Mouse (Mus musculus) liver, embryonic 14.5 days (tissue): ENCODE measurements around the gene Sh3pxd2a. TPM values are rescaled to one million over a fixed set of nuclear protein-coding genes. Genes with fewer than 3 reads are reported as not detected.
A peak's percentile ranks its signal among the peaks of the same experiment; 100 is the strongest.
"Not testable (repeated sequence)": the region's sequence is repeated elsewhere in the genome, so short reads cannot be mapped to it uniquely, and the experiment has no call there.

Experiments used
- ATAC-seq: fragments of 200-750 bp; cut with Nextera tagmentation; 2 replicates; pipeline ENCODE4 v1.8.0; 2017; ENCODE audit warnings: moderate number of reproducible peaks, mild to moderate bottlenecking, moderate library complexity; ENCODE audit not compliant: insufficient read depth
- DNase-seq, 3 experiments: peaks; one replicate each; pipeline ENCODE4 v3.0.0-alpha.2; 2012 to 2013; ENCODE audit warnings: low read depth in 3 of 3, low spot score in 3 of 3
- H3K27ac ChIP-seq: fragments of 300-500 bp; sonication (generic); 2 replicates; pipeline ENCODE4 v1.5.1; 2014; ENCODE audit warnings: moderate library complexity, mild to moderate bottlenecking, control low read depth, inconsistent platforms
- H3K27me3 ChIP-seq: fragments of 300-500 bp; sonication (generic); 2 replicates; pipeline ENCODE4 v1.6.1; 2014; ENCODE audit warnings: mild to moderate bottlenecking, low read length, moderate library complexity; ENCODE audit not compliant: control insufficient read depth, insufficient read depth
- H3K36me3 ChIP-seq: fragments of 300-500 bp; sonication (generic); replicated peaks from 2 replicates; pipeline ENCODE4 v1.6.1; 2014; ENCODE audit warnings: low read depth; ENCODE audit not compliant: control insufficient read depth, insufficient read depth
- H3K4me1 ChIP-seq, 2 experiments: fragments of 200-500 bp in 1 of 2; fragments of 300-500 bp in 1 of 2; sonication (generic) in 1 of 2; replicated peaks; 2 replicates each; pipeline ENCODE4 v1.6.1; 2012 to 2014; ENCODE audit warnings: antibody characterized with exemption in 1 of 2, inconsistent platforms in 1 of 2, low read length in 1 of 2; ENCODE audit not compliant: control insufficient read depth in 2 of 2, insufficient read depth in 2 of 2
- H3K4me2 ChIP-seq: fragments of 300-500 bp; sonication (generic); 2 replicates; pipeline ENCODE4 v1.6.1; 2014; ENCODE audit warnings: low read depth, mild to moderate bottlenecking, control low read depth, moderate library complexity
- H3K4me3 ChIP-seq, 2 experiments: fragments of 200-500 bp in 1 of 2; fragments of 300-500 bp in 1 of 2; sonication (generic) in 1 of 2; 2 replicates each; pipeline ENCODE4 v1.5.1; 2012 to 2014; ENCODE audit warnings: low read depth in 2 of 2, low read length in 2 of 2, mild to moderate bottlenecking in 2 of 2, control low read depth in 1 of 2, inconsistent platforms in 1 of 2, moderate library complexity in 1 of 2; ENCODE audit not compliant: insufficient read depth in 1 of 2
- H3K9ac ChIP-seq: fragments of 300-500 bp; sonication (generic); replicated peaks from 2 replicates; pipeline ENCODE4 v1.6.1; 2014; ENCODE audit warnings: mild to moderate bottlenecking, control low read depth, moderate library complexity
- H3K9me3 ChIP-seq: fragments of 300-500 bp; sonication (generic); 2 replicates; pipeline ENCODE4 v1.6.1; 2016; ENCODE audit warnings: low read length, mixed read lengths; ENCODE audit not compliant: control insufficient read depth
- CTCF ChIP-seq: IDR thresholded peaks from 2 replicates; pipeline ENCODE4 v1.5.1; 2016; ENCODE audit warnings: antibody characterized with exemption, low read depth, control low read depth
- EP300 ChIP-seq: IDR thresholded peaks from 2 replicates; pipeline ENCODE4 v1.6.1; 2016; ENCODE audit warnings: antibody characterized with exemption, low read depth
- WGBS: fragments of 180-500 bp; shearing (Covaris S2); extraction: QIAGEN DNeasy Blood & Tissue Kit; methylation state at CpG from one replicate; pipeline ENCODE4 v1.1.7; 2014; ENCODE audit not compliant: insufficient replicate concordance; 5-methylcytosine and 5-hydroxymethylcytosine counted together
- polyA plus RNA-seq, 2 experiments: library from polyadenylated mRNA; depleted of rRNA in 1 of 2; stranded (reverse) in 1 of 2; unstranded in 1 of 2; fragments of >200 nt; fragmentation: Nextera tagmentation in 1 of 2; extraction: Ambion mirVana in 1 of 2; gene quantifications; 2 replicates each; pipeline versions ENCODE4 v1.2.1 to v1.2.3; 2012 to 2014

Gene Sh3pxd2a
- polyA plus RNA-seq, 2 experiments = 0.50 to 1.6 TPM

GRCm38 (mm10) chr19:47397882-47398671 is 66.1 kb downstream of the Sh3pxd2a start:
- DNase-seq (no peak), ATAC-seq (no peak)
- no peaks in the 10 kb centered on the region for H3K9me3 ChIP-seq
- H3K27me3 ChIP-seq = no peaks in the 10 kb centered on the region
- H3K9ac ChIP-seq = no peak overlapping the region
- peaks cover 21 to 25% of the 10 kb centered on the region in 2 experiments for H3K4me1 ChIP-seq
- H3K4me3 ChIP-seq = no peak overlapping the region
- WGBS = 78% methylated on average over 18 of the region's 18 CpGs
- H3K36me3 ChIP-seq = no peaks in the 10 kb centered on the region
- H3K4me2 ChIP-seq = no peak overlapping the region
- no peak overlapping the region for H3K27ac ChIP-seq
- TF ChIP-seq CTCF (no peak), EP300 (no peak)

- WGBS = 49% methylated on average over 4 of the region's 4 CpGs
- Histone ChIP-seq H3K4me3 (no peak overlapping the region), H3K9ac (no peak overlapping the region), H3K9me3 (no peaks in the 10 kb centered on the region), H3K4me2 (no peak overlapping the region), H3K27ac (no peak overlapping the region), H3K36me3 (no peaks in the 10 kb centered on the region), H3K27me3 (no peaks in the 10 kb centered on the region), H3K4me1 (no peaks in the 10 kb centered on the region; a peak in 2 of 4 replicates)
- DNase-seq (no peak), ATAC-seq (0 out of 2 replicates have a peak, but pooled peaks have one; percentile 17)
- TF ChIP-seq CTCF (no peak), EP300 (no peak)
Observed at GRCm38 (mm10) chr19:47395338-47395737, 68.9 kb downstream of the Sh3pxd2a start.

GRCm38 (mm10) chr19:47394781-47395180 is 69.4 kb downstream of the Sh3pxd2a start:
- WGBS = 27% methylated on average over 1 of the region's 1 CpGs
- not testable (repeated sequence) for H3K36me3 ChIP-seq, H3K9ac ChIP-seq, H3K4me2 ChIP-seq, H3K27ac ChIP-seq, H3K9me3 ChIP-seq, ATAC-seq, H3K4me1 ChIP-seq, H3K4me3 ChIP-seq, H3K27me3 ChIP-seq, DNase-seq

- peaks cover 3 to 14% of the 10 kb centered on the region in 2 experiments for H3K4me1 ChIP-seq
- DNase-seq (no peak), ATAC-seq (no peak)
- no peak overlapping the region for H3K4me2 ChIP-seq
- H3K27me3 ChIP-seq = no peaks in the 10 kb centered on the region
- H3K36me3 ChIP-seq = no peaks in the 10 kb centered on the region
- no peak overlapping the region for H3K9ac ChIP-seq
- H3K9me3 ChIP-seq = no peaks in the 10 kb centered on the region
- no peak overlapping the region for H3K27ac ChIP-seq
- no peak overlapping the region for H3K4me3 ChIP-seq
- no peak for TF ChIP-seq EP300
- TF ChIP-seq CTCF = no peak
- WGBS = 70% methylated on average over 13 of the region's 13 CpGs
Observed at GRCm38 (mm10) chr19:47390878-47391277, 73.3 kb downstream of the Sh3pxd2a start.

GRCm38 (mm10) chr19:47387887-47388286 is 76.3 kb downstream of the Sh3pxd2a start:
- ATAC-seq = no peak
- Histone ChIP-seq H3K9me3 (no peaks in the 10 kb centered on the region), H3K36me3 (no peaks in the 10 kb centered on the region), H3K27me3 (no peaks in the 10 kb centered on the region), H3K4me3 (no peak overlapping the region), H3K4me2 (no peak overlapping the region), H3K27ac (no peak overlapping the region), H3K4me1 (peaks cover 33 to 43% of the 10 kb centered on the region in 2 experiments), H3K9ac (no peak overlapping the region)
- TF ChIP-seq CTCF (no peak), EP300 (no peak)
- DNase-seq = no peak
- WGBS = 69% methylated on average over 3 of the region's 3 CpGs
